ENCODE assay signal across 38 mouse cellular contexts in genomic region chr19:44784391-44784790, GRCm38 (mm10). TPM values are rescaled to one million over a fixed set of nuclear protein-coding genes. Genes with fewer than 3 reads are reported as not detected.
"Had no signal": no experiment of that assay in that cellular context is flagged by ENCODE, and none has a peak within 500 bp of the region (broad histone marks: within the 10 kb centered on the region; RNA-seq: fewer than 3 reads in every experiment).

No protein-coding gene starts in this region.

- H3K27me3 ChIP-seq: neural tube, embryonic 13.5 days had no signal

- H3K9ac ChIP-seq: limb, embryonic 12.5 days; limb, embryonic 13.5 days; limb, embryonic 15.5 days; liver, embryonic 12.5 days; liver, embryonic 13.5 days; liver, embryonic 14.5 days; liver, embryonic 15.5 days; liver, postnatal 0 days; lung, embryonic 14.5 days; lung, embryonic 15.5 days; midbrain, embryonic 12.5 days; midbrain, embryonic 13.5 days; midbrain, embryonic 15.5 days; neural tube, embryonic 12.5 days; neural tube, embryonic 13.5 days had no signal

- ATAC-seq: liver, embryonic 12.5 days; liver, postnatal 0 days; lung, postnatal 0 days; midbrain, embryonic 13.5 days; midbrain, embryonic 15.5 days; midbrain, embryonic 16.5 days had no signal

- DNase-seq: left cerebral cortex, postnatal 4 days; liver, embryonic 13.5 days; liver, postnatal 0 days; lung, adult 18-20 months; lung, adult 2 months; lung, embryonic 14.5 days; lung, postnatal 10 days; lung, postnatal 14 days; lung, postnatal 36 days; lung, postnatal 4 days had no signal

- H3K4me1 ChIP-seq: limb, embryonic 12.5 days; limb, embryonic 13.5 days; limb, embryonic 15.5 days; liver, embryonic 12.5 days; liver, embryonic 13.5 days; liver, embryonic 15.5 days; lung, embryonic 15.5 days; megakaryocyte, embryonic 14.5 days; midbrain, embryonic 12.5 days; midbrain, embryonic 13.5 days; midbrain, embryonic 15.5 days; neural tube, embryonic 12.5 days; neural tube, embryonic 13.5 days had no signal

- H3K4me3 ChIP-seq: limb, embryonic 10.5 days; limb, embryonic 12.5 days; limb, embryonic 13.5 days; limb, embryonic 15.5 days; liver, embryonic 12.5 days; liver, embryonic 13.5 days; liver, embryonic 15.5 days; lung, embryonic 15.5 days; megakaryocyte, embryonic 14.5 days; midbrain, embryonic 10.5 days; midbrain, embryonic 12.5 days; midbrain, embryonic 13.5 days; midbrain, embryonic 15.5 days; myocyte; neural tube, embryonic 12.5 days; neural tube, embryonic 13.5 days had no signal

- H3K36me3 ChIP-seq: limb, embryonic 10.5 days; limb, embryonic 12.5 days; limb, embryonic 13.5 days; limb, embryonic 15.5 days; liver, embryonic 12.5 days; liver, embryonic 13.5 days; liver, embryonic 15.5 days; lung, embryonic 15.5 days; midbrain, embryonic 10.5 days; midbrain, embryonic 12.5 days; midbrain, embryonic 13.5 days; midbrain, embryonic 15.5 days; neural tube, embryonic 12.5 days had no signal

- H3K4me2 ChIP-seq: limb, embryonic 12.5 days; limb, embryonic 13.5 days; limb, embryonic 15.5 days; liver, embryonic 11.5 days; liver, embryonic 12.5 days; liver, embryonic 13.5 days; liver, embryonic 15.5 days; lung, embryonic 14.5 days; lung, embryonic 15.5 days; midbrain, embryonic 12.5 days; midbrain, embryonic 13.5 days; midbrain, embryonic 15.5 days; neural tube, embryonic 12.5 days; neural tube, embryonic 13.5 days had no signal

- H3K9me3 ChIP-seq: limb, embryonic 10.5 days; limb, embryonic 12.5 days; limb, embryonic 13.5 days; limb, embryonic 15.5 days; liver, embryonic 12.5 days; liver, embryonic 13.5 days; liver, embryonic 15.5 days; lung, embryonic 15.5 days; megakaryocyte, embryonic 14.5 days; midbrain, embryonic 10.5 days; midbrain, embryonic 12.5 days; midbrain, embryonic 13.5 days; midbrain, embryonic 15.5 days; neural tube, embryonic 12.5 days; neural tube, embryonic 13.5 days had no signal

- H3K27ac ChIP-seq: limb, embryonic 10.5 days; limb, embryonic 12.5 days; limb, embryonic 13.5 days; limb, embryonic 15.5 days; liver, embryonic 12.5 days; liver, embryonic 13.5 days; liver, embryonic 14.5 days; liver, embryonic 15.5 days; lung, embryonic 15.5 days; macrophage; midbrain, embryonic 10.5 days; midbrain, embryonic 12.5 days; midbrain, embryonic 13.5 days; midbrain, embryonic 15.5 days; neural tube, embryonic 12.5 days; neural tube, embryonic 13.5 days had no signal

RNA-seq across cellular contexts. Expression of gene Pax2, which starts 28.5 kb away (rescaled TPM):
- total RNA-seq: left cerebral cortex, postnatal 10 days; liver, adult 2 months; megakaryocyte progenitor cell, adult 5-6 weeks; megakaryocyte, adult 5-6 weeks; megakaryocyte-erythroid progenitor cell, adult 5-6 weeks; monocyte, adult 5-6 weeks had no signal
- polyA plus RNA-seq: limb, embryonic 12.5 days; limb, embryonic 13.5 days; limb, embryonic 15.5 days; liver, adult 2 months; liver, embryonic 11.5 days; liver, embryonic 12.5 days; liver, embryonic 13.5 days; liver, embryonic 14.5 days; liver, embryonic 15.5 days; liver, embryonic 16.5 days; liver, postnatal 0 days; lung, adult 2 months; lung, embryonic 16.5 days; lung, postnatal 0 days; macrophage; myocyte had no signal
